Mouse (Mus musculus) heart, postnatal 0 days (tissue): Measurements from ENCODE around the gene Pwwp2b.

Experiments
- CTCF ChIP-seq: IDR thresholded peaks from 2 replicates; pipeline ENCODE4 v1.5.1; 2016; ENCODE audit warnings: antibody characterized with exemption, control low read depth, low read depth
- EP300 ChIP-seq: IDR thresholded peaks from 2 replicates; pipeline ENCODE4 v1.6.1; 2016; ENCODE audit warnings: antibody characterized with exemption, low read depth

DNA sequence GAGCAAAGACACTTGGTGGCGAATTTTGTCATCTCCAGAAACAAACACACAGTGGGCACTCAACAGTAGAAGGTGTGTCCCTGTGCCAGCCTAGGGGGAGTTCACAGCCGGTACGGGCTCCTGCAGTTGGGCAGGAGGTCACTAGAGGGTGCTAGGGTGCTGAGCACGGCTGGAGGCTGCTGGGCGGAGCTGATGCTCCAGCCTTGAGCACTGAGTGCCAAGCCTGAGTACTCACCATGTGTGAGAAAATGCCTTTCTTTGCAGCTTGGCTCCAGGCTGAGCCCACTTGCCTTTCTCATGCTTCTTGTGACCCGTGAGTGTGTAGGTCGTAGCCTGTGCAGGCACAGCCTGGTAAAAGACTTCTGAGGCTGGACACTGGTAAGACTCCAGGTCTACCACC lies 14.6 kb upstream of the Pwwp2b start:
- TF ChIP-seq CTCF = peak; percentile 95
- no peak for TF ChIP-seq EP300
